Mouse (Mus musculus) stomach, postnatal 0 days (tissue): ENCODE measurements around the gene Fank1. TPM values are rescaled to one million over a fixed set of nuclear protein-coding genes. Genes with fewer than 3 reads are reported as not detected.

Experiments used
- ATAC-seq: fragments of 200-750 bp; cut with Nextera tagmentation; 2 replicates; pipeline ENCODE4 v1.8.0; 2017; ENCODE audit not compliant: low FRiP score, low TSS enrichment
- DNase-seq: peaks from one replicate; pipeline ENCODE4 v3.0.0-alpha.2; 2016; ENCODE audit warnings: low spot score
- H3K27ac ChIP-seq: fragments of 300-500 bp; sonication (generic); replicated peaks from 2 replicates; pipeline ENCODE4 v1.5.1; 2014; ENCODE audit warnings: mild to moderate bottlenecking, control low read depth
- H3K27me3 ChIP-seq: fragments of 300-500 bp; sonication (generic); 2 replicates; pipeline ENCODE4 v1.6.1; 2014; ENCODE audit warnings: low read length; ENCODE audit not compliant: control insufficient read depth, insufficient read depth
- H3K36me3 ChIP-seq: fragments of 300-500 bp; sonication (generic); 2 replicates; pipeline ENCODE4 v1.6.1; 2014; ENCODE audit warnings: low read length, mixed read lengths; ENCODE audit not compliant: control insufficient read depth, insufficient read depth
- H3K4me1 ChIP-seq: fragments of 300-500 bp; sonication (generic); replicated peaks from 2 replicates; pipeline ENCODE4 v1.6.1; 2014; ENCODE audit warnings: antibody characterized with exemption; ENCODE audit not compliant: control insufficient read depth, insufficient read depth
- H3K4me2 ChIP-seq: fragments of 300-500 bp; sonication (generic); replicated peaks from 2 replicates; pipeline ENCODE4 v1.6.1; 2014; ENCODE audit warnings: low read depth, mild to moderate bottlenecking, control low read depth, moderate library complexity
- H3K4me3 ChIP-seq: fragments of 300-500 bp; sonication (generic); 2 replicates; pipeline ENCODE4 v1.5.1; 2014; ENCODE audit warnings: low read depth, low read length, control low read depth
- H3K9ac ChIP-seq: fragments of 300-500 bp; sonication (generic); 2 replicates; pipeline ENCODE4 v1.6.1; 2014; ENCODE audit warnings: mild to moderate bottlenecking, low read length, control low read depth, mixed read lengths
- H3K9me3 ChIP-seq: fragments of 300-500 bp; sonication (generic); 2 replicates; pipeline ENCODE4 v1.6.1; 2016; ENCODE audit warnings: low read length; ENCODE audit not compliant: control insufficient read depth
- CTCF ChIP-seq: IDR thresholded peaks from 2 replicates; pipeline ENCODE4 v1.5.1; 2016; ENCODE audit warnings: antibody characterized with exemption, low read depth, mild to moderate bottlenecking, moderate library complexity
- EP300 ChIP-seq: optimal IDR thresholded peaks from 2 replicates; pipeline ENCODE3; 2016; ENCODE audit warnings: antibody characterized with exemption
- WGBS: fragments of 180-500 bp; shearing (Covaris S2); extraction: QIAGEN DNeasy Blood & Tissue Kit; methylation state at CpG from one replicate; pipeline ENCODE4 v1.1.7; 2014; 5-methylcytosine and 5-hydroxymethylcytosine counted together
- polyA plus RNA-seq: library from polyadenylated mRNA; unstranded; fragments of >200 nt; fragmentation: Nextera tagmentation; extraction: Ambion mirVana; gene quantifications from 2 replicates; pipeline ENCODE4 v1.2.1, GENCODE M21; 2015

The Fank1 gene
- polyA plus RNA-seq, 1 experiment from 2014 or later = 0.34 TPM

DNA sequence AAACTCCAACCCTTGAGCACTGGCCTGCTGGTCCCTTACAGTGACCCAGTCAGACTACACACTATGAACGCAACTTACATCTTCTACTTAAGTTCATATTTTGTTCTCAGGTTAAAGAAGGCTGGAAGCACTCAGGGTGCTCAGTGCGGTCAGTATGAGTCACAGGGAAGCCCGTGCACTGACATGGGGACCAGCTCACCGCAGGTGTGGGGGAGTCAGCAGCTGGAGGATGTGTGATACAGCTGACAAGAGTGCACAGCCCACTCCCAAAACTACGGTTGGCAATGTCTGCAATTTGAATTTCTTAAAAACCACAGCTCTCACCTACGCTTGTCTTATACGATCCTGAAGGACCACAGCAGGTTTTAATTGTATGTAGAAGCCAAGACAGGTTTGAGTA, 36.1 kb upstream of the Fank1 start:
- no peak for DNase-seq
- no peak for ATAC-seq
- no peak overlapping the region for H3K27ac ChIP-seq
- H3K4me2 ChIP-seq = no peak overlapping the region
- TF ChIP-seq EP300 (no peak), CTCF (no peak)
- 0 out of 2 replicates have a peak, but pooled peaks cover 2% of the 10 kb centered on the region for H3K4me1 ChIP-seq
- H3K36me3 ChIP-seq = no peaks in the 10 kb centered on the region; the same call in 1 of the 2 replicates
- WGBS = 82% methylated on average over 7 of the region's 7 CpGs
- no peak overlapping the region for H3K9ac ChIP-seq
- H3K4me3 ChIP-seq = no peak overlapping the region
- H3K9me3 ChIP-seq = no peaks in the 10 kb centered on the region
- no peaks in the 10 kb centered on the region for H3K27me3 ChIP-seq

DNA sequence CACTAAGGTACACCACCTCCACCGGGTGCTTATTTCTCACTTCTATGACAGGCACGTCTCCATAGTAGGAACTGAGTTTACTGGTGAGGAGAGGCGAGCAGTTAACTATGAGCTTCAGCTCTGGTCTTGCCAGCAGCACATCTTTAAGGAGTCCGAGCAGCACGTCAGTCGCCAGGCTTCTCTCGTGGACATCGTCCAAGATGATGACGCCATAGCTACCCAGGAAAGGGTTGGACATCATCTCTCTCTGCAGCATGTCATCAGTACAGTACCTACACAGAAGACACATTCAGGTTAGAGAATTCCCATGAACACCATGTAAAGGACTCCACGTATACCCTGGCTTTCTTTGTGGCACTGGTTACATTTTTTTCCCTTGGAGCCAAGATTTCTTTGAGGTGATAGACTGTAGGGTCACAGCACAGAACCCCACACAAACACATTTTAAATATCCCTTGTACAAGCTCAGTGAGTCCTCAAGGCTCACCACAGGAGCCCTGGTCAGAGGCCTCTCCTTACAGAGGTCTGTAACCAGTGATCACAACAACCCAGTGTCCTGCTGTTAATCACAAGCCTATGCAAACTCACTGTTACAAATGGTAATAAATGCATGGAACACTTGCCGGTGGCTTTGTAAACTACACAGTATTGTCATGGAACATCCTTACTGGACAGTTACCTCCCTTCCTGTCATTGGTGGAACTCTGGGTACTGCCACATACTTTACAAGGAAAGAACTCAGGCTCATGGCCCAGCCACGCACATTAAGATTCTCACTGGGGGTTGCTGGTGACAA, 33.9 kb upstream of the Fank1 start:
- DNase-seq = no peak
- H3K4me2 ChIP-seq = no peak overlapping the region
- TF ChIP-seq CTCF = no peak
- H3K4me1 ChIP-seq = 0 out of 2 replicates have a peak, but pooled peaks cover 2% of the 10 kb centered on the region
- no peak for ATAC-seq
- no peaks in the 10 kb centered on the region; the same call in 1 of the 2 replicates for H3K36me3 ChIP-seq
- no peaks in the 10 kb centered on the region for H3K27me3 ChIP-seq
- H3K27ac ChIP-seq = no peak overlapping the region
- WGBS = 91% methylated on average over 12 of the region's 12 CpGs
- no peak overlapping the region for H3K4me3 ChIP-seq
- H3K9me3 ChIP-seq = no peaks in the 10 kb centered on the region
- H3K9ac ChIP-seq = no peak overlapping the region

DNA sequence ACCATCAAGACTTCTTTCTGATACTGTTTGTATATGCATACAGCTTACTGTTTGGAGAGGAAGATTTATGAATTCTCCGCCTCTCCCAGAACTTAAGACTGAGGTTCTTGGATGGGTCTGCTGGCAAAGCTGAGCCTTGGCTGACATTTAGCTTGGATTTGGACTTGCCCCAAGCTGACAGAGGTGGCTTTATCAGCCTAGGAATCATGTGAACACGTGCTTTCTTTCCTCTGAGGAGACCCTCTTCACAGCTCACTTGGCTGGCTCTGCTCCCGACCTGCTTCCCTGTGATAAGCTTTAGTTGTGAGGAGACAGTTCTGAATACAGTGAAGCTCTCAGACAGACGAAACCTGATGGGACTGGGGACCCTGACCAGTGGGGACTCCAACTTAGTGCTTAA, 33.0 kb upstream of the Fank1 start:
- DNase-seq = no peak
- Histone ChIP-seq H3K9me3 (no peaks in the 10 kb centered on the region), H3K4me3 (no peak overlapping the region), H3K9ac (no peak overlapping the region), H3K27me3 (no peaks in the 10 kb centered on the region), H3K4me1 (0 out of 2 replicates have a peak, but pooled peaks cover 2% of the 10 kb centered on the region), H3K4me2 (no peak overlapping the region), H3K36me3 (no peaks in the 10 kb centered on the region; the same call in 1 of the 2 replicates), H3K27ac (no peak overlapping the region)
- TF ChIP-seq CTCF = no peak
- no peak for TF ChIP-seq EP300
- 41% methylated on average over 4 of the region's 4 CpGs for WGBS
- ATAC-seq = no peak

DNA sequence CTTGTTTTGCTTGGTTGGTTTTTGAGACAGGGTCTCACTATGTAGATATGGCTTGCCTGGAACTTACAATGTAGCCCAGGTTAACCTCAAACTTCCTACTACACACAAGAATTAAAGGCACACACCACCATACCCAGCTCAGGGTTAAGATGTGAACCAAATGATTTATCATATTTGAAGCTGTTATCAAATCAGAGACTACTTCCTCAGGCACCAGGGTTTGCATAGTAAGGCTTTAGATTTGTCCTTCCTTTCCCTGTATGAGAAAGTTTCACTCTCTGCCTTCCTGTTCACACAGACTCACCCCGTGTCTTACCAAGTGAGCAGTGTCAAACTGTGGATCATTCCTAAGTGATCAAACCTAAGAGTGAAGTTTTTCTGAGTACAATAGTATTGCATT, 32.5 kb upstream of the Fank1 start:
- 0 out of 2 replicates have a peak, but pooled peaks cover 2% of the 10 kb centered on the region for H3K4me1 ChIP-seq
- H3K27ac ChIP-seq = peak overlapping the region; percentile 24; the same call in 1 of the 2 replicates
- no peak for TF ChIP-seq EP300
- H3K4me2 ChIP-seq = no peak overlapping the region
- no peak for ATAC-seq
- no peak overlapping the region for H3K9ac ChIP-seq
- H3K9me3 ChIP-seq = no peaks in the 10 kb centered on the region
- no peak for DNase-seq
- H3K4me3 ChIP-seq = no peak overlapping the region
- H3K27me3 ChIP-seq = no peaks in the 10 kb centered on the region
- WGBS = 64% methylated on average over 1 of the region's 1 CpGs
- H3K36me3 ChIP-seq = no peaks in the 10 kb centered on the region; the same call in 1 of the 2 replicates

DNA sequence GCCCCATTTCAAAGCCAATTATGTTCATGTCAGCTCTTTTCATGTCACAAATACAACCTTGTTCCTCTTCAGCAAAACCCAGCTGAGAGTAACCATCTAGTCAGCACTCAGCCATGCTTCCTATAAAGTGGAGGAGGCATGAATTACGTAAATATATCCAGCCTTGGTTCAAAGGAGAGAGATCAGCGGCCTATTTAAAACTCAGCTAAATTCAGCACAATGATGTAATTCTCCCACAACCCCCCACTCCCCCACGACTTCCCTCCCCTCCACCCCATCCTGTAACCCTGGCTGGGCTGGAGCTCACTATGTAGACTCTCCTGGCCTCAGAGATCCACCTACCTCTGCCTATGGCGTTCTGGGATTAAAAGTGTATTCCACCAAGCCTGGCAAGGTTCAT, 32.0 kb upstream of the Fank1 start:
- H3K4me1 ChIP-seq = 0 out of 2 replicates have a peak, but pooled peaks cover 2% of the 10 kb centered on the region
- 41% methylated on average over 4 of the region's 4 CpGs for WGBS
- DNase-seq (no peak), ATAC-seq (peak; percentile 40; the same call in 1 of the 2 replicates)
- H3K36me3 ChIP-seq = no peaks in the 10 kb centered on the region; the same call in 1 of the 2 replicates
- no peak overlapping the region for H3K4me2 ChIP-seq
- peak overlapping the region; percentile 24; the same call in 1 of the 2 replicates for H3K27ac ChIP-seq
- H3K9ac ChIP-seq = no peak overlapping the region
- H3K27me3 ChIP-seq = no peaks in the 10 kb centered on the region
- no peaks in the 10 kb centered on the region for H3K9me3 ChIP-seq
- no peak overlapping the region for H3K4me3 ChIP-seq
- no peak for TF ChIP-seq CTCF
- no peak for TF ChIP-seq EP300

DNA sequence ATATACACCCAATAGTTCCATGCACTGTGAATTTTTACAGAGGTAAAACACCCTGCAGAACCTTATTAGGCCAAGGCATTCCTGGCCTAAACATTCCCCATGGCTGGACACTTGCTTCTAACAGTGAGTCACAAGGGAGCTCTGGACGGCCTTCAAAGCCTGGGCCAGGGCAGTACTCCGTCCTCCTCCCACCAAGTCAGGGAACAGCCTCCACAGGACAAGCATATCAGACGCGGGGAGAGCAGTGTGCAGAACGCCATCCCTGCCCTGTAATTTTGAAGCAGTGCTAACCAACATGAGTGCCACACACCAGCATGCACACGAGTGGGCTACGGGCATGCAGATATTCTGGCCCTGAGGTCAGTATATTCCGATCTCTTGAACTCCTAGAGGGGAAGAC, 29.3 kb upstream of the Fank1 start:
- Histone ChIP-seq H3K9me3 (no peaks in the 10 kb centered on the region), H3K4me2 (no peak overlapping the region), H3K4me1 (0 out of 2 replicates have a peak, but pooled peaks cover 2% of the 10 kb centered on the region), H3K9ac (0 out of 2 replicates have a peak overlapping the region, but pooled peaks have one; percentile 13), H3K4me3 (no peak overlapping the region), H3K27me3 (no peaks in the 10 kb centered on the region), H3K36me3 (no peaks in the 10 kb centered on the region), H3K27ac (peak overlapping the region; percentile 78)
- WGBS = 68% methylated on average over 8 of the region's 8 CpGs
- ATAC-seq (peak; percentile 36; the same call in 1 of the 2 replicates), DNase-seq (no peak)
- no peak for TF ChIP-seq CTCF
- TF ChIP-seq EP300 = no peak
